Mouse (Mus musculus): ENCODE data around the gene Rab42.

Rab42 gene

DNA sequence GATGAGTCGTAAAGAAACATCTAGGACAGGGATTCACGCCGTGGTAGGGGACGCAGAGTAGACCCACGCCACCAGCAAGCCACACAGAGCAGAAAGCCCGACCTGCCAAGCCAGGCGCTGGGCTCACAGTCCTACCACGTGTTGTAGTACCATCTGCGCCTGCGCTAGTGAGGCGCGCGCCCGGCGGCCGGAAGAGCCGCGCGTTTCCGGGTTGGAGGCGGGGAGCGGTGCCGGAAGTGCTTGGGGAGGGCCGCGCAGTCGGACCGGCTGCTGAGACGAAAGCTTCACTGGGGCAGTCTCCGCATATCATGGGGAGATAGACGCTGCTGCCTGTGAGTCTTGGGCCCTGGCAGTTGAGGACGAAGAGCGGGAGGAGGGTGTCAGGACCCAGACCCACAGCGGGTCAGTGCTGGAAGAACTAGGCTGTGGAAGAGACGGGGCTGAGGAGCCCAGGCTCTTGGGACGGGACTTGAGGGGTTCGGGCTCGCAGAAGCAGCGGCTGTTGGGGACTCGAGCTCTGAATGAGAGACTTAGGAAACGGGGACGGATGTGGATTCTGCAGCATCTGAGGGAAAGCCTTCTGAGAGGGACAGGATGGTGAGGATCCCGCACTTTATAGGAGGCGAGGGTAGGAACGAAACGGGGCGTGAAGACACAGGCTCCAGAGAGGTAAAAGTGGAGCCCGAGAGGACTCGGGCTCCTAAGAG lies 28.9 kb downstream of the Rab42 start, which contains the start of gene Taf12:
Gene Taf12 (plus strand): TSS at position 220 of the 707 bp plus-strand sequence.
- in situ Hi-C loops (cut with MboI, MseI) = loop anchor here (5.0 kb wide), 2 partner anchors 38 to 62 kb away; partner anchors contain the start of gene Ythdf2

DNA sequence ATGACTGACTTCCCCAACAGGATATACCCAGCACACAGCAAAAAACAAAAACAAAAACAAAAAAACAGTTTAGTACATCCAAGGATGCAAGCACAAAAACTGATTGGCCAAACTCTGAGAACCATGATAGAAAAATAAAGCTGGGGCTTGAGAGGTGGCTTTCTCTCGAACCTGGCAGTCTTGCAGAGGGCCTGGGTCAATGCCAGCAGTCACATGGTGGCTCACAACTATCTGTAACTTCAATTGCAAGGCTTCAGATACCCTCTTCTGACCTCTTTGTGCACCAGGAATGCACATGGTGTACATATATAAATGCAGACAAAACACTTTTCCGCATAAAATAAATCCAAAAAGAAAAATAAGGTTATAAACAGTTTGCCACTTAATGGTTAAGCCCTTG lies 30.0 kb downstream of the Rab42 start:
- in situ Hi-C loops (cut with MboI, MseI) = loop anchor here (5.0 kb wide), 2 partner anchors 39 to 61 kb away; partner anchors contain the start of gene Ythdf2

DNA sequence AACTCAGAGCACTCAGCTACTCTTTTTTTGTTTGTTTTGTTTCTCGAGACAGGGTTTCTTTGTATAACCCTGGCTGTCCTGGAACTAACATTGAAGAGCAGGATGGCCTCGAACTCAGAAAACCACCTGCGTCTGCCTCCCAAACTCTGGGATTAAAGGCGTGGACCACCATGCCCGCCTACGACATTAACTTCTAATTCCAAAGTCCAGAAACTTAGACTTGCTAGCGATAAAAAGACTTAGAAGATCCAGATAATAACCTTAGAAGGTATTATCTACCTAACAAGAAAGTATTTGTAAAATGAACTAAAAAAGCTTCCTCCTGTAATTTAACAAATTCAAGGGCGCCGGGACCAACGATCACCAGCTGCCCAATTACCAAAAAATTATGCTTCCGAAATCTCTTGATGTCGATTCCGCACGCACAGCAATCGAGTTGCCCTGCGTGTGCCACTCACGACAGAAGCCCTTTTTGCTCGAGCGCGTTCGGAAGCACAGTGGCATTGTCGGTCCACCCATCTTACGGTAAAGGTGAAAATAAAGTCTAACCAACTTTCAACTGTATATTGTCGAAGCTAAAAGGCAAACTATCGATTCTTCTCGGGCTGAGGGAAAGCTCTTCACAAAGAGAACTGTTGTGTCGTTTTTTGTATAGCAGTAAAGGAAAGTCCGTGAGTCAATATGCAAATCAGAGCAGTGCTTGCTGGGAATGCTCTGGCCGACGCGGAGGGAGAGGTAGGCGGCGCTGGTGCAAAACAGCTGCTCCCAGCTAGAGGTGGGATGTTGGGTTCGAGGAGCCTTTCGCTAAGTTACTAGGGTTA lies 33.2 kb downstream of the Rab42 start:
- in situ Hi-C loops (cut with MboI, MseI) = loop anchor here (5.0 kb wide), 2 partner anchors 42 to 58 kb away; partner anchors contain the start of gene Ythdf2

DNA sequence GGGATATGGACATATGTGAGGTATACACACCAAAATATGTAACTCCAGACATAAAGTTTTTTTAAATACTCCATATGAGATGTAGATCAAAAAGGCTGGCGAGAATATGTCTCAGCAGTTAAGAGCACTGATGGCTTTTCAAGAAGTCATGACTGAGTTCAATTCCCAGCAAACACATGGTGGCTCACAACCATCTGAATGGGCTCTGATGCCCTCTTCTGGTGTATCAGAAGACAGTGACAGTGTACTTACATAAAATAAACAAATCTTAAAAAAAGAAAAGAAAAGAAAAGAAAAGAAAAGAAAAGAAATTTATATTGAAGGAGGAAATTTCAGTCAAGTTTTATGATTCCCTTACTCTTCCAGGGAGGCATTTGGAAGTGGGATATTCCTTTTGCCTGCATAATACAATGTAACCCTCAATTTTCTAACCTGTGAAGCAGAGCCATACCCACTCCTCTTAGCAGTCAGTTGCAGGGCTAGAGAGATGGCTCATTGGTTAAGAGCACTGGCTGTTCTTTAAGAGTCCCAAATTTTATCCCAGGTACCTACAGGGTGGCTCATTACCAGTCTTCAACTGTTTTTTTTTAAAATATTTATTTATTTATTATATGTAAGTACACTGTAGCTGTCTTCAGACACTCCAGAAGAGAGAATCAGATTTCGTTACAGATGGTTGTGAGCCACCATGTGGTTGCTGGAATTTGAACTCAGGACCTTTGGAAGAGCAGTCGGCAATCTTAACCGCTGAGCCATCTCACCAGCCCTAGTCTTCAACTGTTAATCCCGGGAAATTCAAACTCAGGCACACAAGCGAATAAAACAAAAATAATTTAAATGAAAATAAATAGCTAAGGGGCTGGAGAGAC lies 34.1 kb downstream of the Rab42 start:
- in situ Hi-C loops (cut with MboI, MseI) = no loop called here

DNA sequence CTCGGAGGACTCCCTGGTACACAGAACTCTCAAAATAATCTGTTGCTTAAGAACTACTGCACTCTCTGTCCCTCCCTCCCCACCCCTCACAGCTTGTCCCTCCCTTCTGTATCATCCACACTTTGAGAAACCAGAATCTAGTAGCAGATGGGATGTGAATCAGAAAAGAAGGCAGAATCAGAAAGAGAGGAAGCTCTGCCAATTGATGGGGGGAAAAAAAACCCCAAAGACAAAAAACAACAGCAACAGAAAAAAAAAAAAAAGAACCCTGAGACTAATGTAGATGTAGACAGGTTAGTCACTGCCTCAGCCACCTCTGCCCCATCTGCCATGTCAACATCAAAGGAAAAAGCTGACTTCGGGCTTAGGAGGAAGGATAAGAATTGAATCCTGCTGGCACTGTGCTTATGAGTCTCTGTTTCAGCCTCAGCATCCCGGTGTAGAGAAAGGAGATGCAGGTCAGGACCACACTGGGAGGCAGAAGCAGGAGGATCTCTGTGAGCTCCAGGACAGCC lies 36.3 kb downstream of the Rab42 start:
- in situ Hi-C loops (cut with MboI, MseI) = no loop called here

DNA sequence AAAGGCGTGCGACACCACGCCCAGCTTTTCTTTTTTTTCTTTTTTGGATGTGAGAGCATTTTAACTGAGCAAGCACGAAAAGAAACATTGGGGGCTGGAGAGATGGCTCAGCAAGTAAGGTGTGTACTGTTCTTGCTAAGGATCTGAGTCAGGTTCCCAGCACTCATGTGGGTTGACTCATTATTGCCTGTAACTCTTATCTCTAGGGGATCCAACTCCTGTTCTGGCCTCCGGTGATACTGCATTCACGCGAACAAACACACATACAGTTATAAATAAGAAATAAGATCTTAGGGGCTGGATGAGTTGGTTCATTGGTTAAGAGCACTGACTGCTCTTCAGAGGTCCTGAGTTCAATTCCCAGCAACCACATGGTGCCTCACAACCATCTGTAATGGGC lies 39.9 kb downstream of the Rab42 start:
- in situ Hi-C loops (cut with MboI, MseI) = no loop called here

DNA sequence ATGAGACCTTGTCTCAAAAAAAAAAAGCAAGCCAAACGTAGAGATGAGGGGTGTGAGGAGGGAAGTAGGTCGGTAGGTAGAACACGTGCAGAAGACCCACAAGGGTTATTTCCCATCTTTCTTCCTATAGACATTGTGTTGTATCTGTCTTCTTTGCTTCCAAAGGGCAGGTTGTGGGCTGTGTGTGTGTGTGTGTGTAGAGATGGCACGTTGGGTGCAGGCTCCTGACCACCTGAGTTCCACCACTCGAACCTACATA lies 40.9 kb downstream of the Rab42 start:
- in situ Hi-C loops (cut with MboI, MseI) = no loop called here

DNA sequence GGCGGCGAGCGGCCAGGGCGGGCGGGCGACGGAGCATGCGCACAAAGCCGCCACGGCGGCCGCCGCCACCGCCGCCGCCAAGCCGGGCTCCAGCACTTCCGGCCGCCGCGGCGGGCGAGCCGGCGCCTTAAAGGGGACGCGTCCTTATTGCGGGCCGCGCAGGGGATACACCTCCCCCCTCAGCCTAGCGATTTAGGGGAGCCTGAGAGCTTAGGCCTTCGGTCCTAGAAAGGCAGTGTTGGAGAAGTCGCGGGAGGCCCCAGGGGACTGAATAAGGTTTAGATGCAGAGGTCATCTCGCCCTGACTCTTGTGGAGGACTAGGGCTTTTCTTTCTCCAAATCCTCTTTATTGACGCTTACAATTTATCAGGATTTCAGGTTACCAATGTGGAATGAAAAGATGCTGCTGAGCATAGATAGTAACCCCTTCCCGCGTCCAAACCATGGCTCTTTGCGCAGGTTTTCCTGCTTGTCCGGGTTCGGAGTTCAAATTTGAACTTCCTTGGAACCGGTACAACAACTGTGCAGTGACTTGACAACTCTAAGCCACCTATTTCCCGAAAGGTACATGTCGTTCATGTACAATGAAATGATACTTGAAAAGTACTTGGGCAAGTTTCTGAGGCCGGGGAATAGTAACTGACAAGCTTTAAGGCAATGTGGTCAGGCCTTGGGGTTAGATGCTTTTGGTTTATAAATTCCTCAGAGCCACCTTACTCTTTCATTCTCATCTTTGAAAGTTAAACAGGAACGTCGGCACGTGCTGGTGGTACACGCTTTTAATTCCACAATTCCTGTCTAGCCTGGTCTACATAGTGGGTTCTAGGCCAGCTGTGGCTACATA lies 41.4 kb downstream of the Rab42 start, which contains the start of gene Gmeb1:
Gene Gmeb1 (minus strand): TSS at position 89 of the 844 bp plus-strand sequence.
- in situ Hi-C loops (cut with MboI, MseI) = no loop called here

DNA sequence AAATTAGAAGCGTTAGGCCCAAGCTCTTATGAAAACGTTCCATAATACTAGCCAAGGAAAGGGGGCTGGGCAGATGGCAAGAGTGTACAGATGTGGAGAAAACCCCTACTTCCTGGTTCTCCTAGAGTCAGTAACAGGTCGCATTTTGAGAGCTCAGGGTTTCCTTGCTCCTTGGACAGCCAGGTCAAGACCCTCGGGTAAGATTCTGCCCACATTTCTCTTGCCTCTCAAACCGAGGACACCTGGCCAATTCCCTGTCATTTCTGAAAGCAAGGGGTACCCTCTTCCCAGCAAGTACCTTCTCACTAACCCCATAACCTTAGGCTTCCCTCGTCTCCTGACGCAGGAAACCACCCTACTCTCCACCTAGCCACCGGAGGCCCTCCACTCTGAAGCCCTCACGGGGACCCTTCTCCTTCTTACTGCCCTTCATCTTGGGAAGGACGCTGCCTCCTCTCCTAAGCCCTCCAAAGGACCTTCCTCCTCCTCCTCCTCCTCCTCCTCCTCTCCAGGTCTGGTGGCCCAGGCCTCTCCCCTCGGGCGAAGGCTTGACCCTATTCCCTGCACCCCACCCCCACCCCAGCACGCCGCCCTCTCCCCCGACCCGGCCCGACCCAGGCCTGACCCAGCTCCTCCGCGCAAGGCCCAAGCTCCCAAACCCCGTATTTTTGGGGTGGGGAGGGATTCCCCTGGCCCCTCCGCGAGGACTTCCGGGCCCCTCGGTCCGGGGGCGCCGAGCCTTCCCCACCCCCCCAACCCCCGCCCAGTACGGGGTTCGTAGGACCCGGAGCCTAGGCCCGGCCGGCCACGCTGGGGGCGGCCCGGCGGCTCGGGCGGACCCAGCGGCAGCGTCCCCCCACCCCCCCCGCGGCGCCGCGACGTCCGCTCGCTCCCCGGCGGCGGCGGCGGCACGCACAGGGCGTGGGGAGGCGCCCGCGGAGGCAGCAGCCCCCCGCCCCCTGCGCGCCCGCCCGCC lies 42.5 kb downstream of the Rab42 start:
- in situ Hi-C loops (cut with MboI, MseI) = no loop called here

DNA sequence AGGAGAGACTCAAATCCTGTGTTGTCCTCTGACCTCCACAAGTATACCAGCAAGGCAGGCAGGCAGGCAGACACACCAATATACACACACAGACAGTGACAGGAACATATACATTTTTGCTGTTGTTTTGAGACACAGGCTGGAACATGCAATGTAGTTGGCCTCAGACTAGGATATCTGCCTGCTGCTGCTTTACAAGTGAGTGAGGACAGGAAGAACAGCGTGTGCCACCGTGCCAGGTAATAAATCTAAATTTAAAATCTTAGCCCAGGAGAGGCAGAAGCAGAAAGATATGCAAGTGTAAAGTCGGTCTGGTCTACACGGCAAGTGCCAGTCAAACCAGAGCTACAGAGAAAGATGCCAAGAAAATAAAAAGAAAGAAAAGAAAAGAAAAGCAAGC lies 43.9 kb downstream of the Rab42 start:
- in situ Hi-C loops (cut with MboI, MseI) = no loop called here

DNA sequence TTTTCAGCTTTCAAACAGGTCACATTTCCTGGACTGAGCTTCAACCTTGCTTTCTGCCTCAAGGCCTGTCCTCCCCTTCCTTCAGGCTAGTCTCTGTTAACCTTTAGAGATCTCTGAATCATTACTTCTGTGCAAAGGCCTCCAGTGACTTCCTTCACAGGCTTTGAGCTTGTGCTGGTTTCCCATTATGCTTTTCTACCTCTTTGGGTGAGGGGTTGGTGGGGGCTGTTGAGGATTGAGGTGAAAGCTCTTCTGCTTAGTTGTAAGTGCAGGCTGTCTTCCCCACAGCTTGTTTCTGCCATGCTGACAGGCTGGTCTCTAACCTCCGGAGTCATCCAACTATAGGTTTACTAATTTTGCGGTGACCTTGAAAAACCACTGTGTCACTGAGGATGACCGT lies 46.8 kb downstream of the Rab42 start:
- in situ Hi-C loops (cut with MboI, MseI) = no loop called here

DNA sequence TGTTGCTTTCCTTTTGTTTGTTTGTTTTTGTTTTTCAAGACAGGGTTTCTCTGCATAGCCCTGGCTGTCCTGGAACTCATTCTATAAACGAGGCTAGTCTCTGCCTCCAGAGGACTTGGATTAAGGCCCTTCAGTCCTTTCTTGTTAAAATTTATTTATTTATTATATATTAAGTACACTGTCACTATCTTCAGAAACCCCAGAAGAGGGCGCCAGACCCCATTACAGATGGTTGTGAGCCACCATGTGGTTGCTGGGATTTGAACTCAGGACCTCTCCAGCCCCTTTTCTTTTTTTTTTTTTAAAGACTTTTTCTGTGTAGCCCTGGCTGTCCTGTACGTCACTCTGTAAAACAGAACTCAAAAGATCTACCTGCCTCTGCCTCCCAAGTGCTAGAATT lies 48.2 kb downstream of the Rab42 start:
- in situ Hi-C loops (cut with MboI, MseI) = no loop called here

DNA sequence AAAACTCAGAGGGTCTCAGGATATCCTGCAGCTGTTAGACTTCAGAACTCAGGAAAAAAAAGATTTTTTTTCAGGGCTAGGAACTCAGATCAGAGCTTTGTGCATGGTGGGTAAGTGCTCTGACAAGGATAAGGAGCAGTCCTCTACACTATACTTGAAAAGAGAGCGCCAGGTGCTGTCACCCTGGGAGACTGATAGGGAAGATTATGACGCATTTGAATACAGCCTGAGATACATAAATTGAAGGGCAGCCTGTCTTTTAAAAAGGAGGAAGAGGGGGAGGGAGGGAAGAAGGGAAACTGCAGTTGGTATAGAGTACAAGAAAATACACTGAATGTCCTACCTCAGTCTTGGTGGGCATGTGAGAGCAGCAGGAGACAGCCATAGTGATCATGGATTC lies 49.6 kb downstream of the Rab42 start:
- in situ Hi-C loops (cut with MboI, MseI) = no loop called here

DNA sequence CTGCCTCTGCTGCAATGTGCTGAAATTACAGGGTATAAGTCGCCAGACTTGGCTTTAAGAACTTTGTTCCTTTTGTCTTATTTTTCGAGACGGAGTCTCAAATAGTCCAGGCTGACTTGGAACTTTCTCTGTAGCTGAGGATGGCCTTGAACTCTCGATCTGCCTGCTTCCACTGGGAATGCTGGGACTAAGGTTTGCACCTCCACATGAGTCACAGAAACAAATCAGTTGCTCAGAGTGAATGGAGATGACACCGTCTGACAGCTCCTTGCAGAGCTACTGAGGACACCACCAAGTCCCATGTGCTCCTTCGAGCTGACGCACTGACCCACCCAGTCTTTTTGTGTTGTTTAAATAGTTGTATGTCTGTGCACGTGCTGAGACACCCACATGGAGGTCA lies 50.1 kb downstream of the Rab42 start:
- in situ Hi-C loops (cut with MboI, MseI) = no loop called here

Measured in T-helper 1 cell (primary cell).